Mouse (Mus musculus) olfactory bulb, adult 2 months (tissue): ENCODE measurements around the gene Tent5b.

Source experiments
- CTCF ChIP-seq: fragments of 200-500 bp; IDR thresholded peaks from 2 replicates; pipeline ENCODE4 v1.5.1; 2012; ENCODE audit warnings: low read depth, mild to moderate bottlenecking, low read length, moderate library complexity; ENCODE audit not compliant: insufficient read depth
- POLR2A ChIP-seq: fragments of 200-500 bp; IDR thresholded peaks from 2 replicates; pipeline ENCODE4 v1.6.1; 2012; ENCODE audit warnings: mild to moderate bottlenecking, low read depth, low read length, moderate library complexity; ENCODE audit not compliant: insufficient read depth

DNA sequence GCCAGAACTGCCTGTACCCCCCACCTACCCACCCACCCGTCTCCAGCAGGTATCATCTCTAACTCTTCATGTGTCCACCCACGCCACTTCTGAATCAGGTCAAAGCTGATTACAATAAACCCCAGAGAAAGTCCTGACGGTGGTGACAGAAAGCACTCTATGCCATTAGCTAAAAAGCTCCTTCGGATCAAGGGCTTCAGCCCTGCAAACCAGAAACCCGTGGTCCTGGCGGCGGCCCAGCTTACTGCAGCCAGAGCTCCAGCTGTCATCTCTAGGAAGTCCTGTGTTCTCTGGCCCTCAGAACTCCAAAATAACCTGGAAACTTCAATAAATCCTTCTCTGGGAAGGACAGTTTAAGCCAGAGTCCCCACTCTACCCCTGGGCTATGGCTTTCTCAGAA is 15.8 kb downstream of the Tent5b start:
- no peak for TF ChIP-seq POLR2A
- TF ChIP-seq CTCF, result no peak
